Mouse (Mus musculus) heart, embryonic 16.5 days (tissue): Measurements from ENCODE around the gene Vmn1r104. TPM values are rescaled to one million over a fixed set of nuclear protein-coding genes. Genes with fewer than 3 reads are reported as not detected.
"Not testable (repeated sequence)": the region's sequence is repeated elsewhere in the genome, so short reads cannot be mapped to it uniquely, and the experiment has no call there.

Source experiments
- ATAC-seq: fragments of 200-750 bp; cut with Nextera tagmentation; replicated peaks from 2 replicates; pipeline ENCODE4 v1.8.0; 2017; ENCODE audit warnings: moderate number of reproducible peaks; ENCODE audit not compliant: insufficient read depth, low FRiP score; ENCODE audit errors: extremely low read depth
- H3K27ac ChIP-seq: fragments of 300-500 bp; sonication (generic); 2 replicates; pipeline ENCODE4 v1.5.1; 2014; ENCODE audit warnings: mild to moderate bottlenecking, low read length, control low read depth, moderate library complexity
- H3K27me3 ChIP-seq: fragments of 300-500 bp; sonication (generic); 2 replicates; pipeline ENCODE4 v1.6.1; 2014; ENCODE audit warnings: low read length, mixed read lengths; ENCODE audit not compliant: control insufficient read depth, insufficient read depth
- H3K36me3 ChIP-seq: fragments of 300-500 bp; sonication (generic); 2 replicates; pipeline ENCODE4 v1.6.1; 2014; ENCODE audit not compliant: control insufficient read depth, insufficient read depth
- H3K4me1 ChIP-seq: fragments of 300-500 bp; sonication (generic); 2 replicates; pipeline ENCODE4 v1.6.1; 2014; ENCODE audit warnings: low read length, mixed read lengths; ENCODE audit not compliant: control insufficient read depth, insufficient read depth
- H3K4me2 ChIP-seq: fragments of 300-500 bp; sonication (generic); 2 replicates; pipeline ENCODE4 v1.6.1; 2014; ENCODE audit warnings: low read depth, mild to moderate bottlenecking, control low read depth, low read length
- H3K4me3 ChIP-seq: fragments of 300-500 bp; sonication (generic); 2 replicates; pipeline ENCODE4 v1.5.1; 2014; ENCODE audit warnings: mild to moderate bottlenecking, control low read depth, low read length
- H3K9ac ChIP-seq: fragments of 300-500 bp; sonication (generic); 2 replicates; pipeline ENCODE4 v1.6.1; 2014; ENCODE audit warnings: low read length, control low read depth
- H3K9me3 ChIP-seq: fragments of 300-500 bp; sonication (generic); replicated peaks from 2 replicates; pipeline ENCODE4 v1.6.1; 2016; ENCODE audit warnings: low read length; ENCODE audit not compliant: control insufficient read depth
- WGBS: fragments of 180-500 bp; shearing (Covaris S2); extraction: QIAGEN DNeasy Blood & Tissue Kit; methylation state at CpG from one replicate; pipeline ENCODE4 v1.1.7; 2014; 5-methylcytosine and 5-hydroxymethylcytosine counted together
- polyA plus RNA-seq: library from polyadenylated mRNA; unstranded; fragments of >200 nt; fragmentation: Nextera tagmentation; extraction: Ambion mirVana; gene quantifications from 2 replicates; pipeline ENCODE4 v1.2.1, GENCODE M21; 2015

The Vmn1r104 gene
- polyA plus RNA-seq = not detected in 2 replicates

DNA sequence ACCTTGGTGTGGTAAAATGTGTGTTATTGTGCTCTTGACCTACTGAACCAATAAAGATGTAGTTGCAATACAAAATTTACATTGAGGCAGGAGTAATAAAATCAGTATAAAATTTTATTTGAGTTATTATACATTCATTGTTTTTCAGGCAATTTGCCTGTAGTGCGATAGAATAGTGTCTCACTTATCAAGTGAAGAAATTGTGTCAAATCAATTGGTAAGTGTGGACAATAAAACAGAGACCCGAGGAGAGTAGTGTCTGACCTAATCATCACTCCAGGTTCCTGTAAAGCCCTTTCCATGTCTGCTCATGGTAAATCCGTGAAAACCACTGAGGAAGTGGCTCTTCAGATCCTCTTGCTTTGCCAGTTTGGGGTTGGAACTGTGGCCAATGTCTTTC, at the start of gene Vmn1r104:
Gene Vmn1r104, plus strand, starts transcription at position 301 of the 400 bp plus-strand sequence.
- H3K9me3 ChIP-seq, H3K4me3 ChIP-seq, ATAC-seq, H3K27ac ChIP-seq, H3K4me2 ChIP-seq, H3K36me3 ChIP-seq, H3K9ac ChIP-seq, H3K4me1 ChIP-seq, H3K27me3 ChIP-seq: not testable (repeated sequence)
- no CpG with 5 or more reads among the region's 3 CpGs for WGBS

GRCm38 (mm10) chr7:20510434-20510833, 23.2 kb upstream of the Vmn1r104 start, which contains the start of gene Vmn1r103:
TSS of gene Vmn1r103 (minus strand) at chr7:20510534.
- H3K4me2 ChIP-seq, H3K36me3 ChIP-seq, H3K4me1 ChIP-seq, H3K9ac ChIP-seq, ATAC-seq, H3K9me3 ChIP-seq, H3K27me3 ChIP-seq, H3K4me3 ChIP-seq, H3K27ac ChIP-seq: not testable (repeated sequence)
- WGBS = no CpG with 5 or more reads among the region's 3 CpGs

- H3K27me3 ChIP-seq, H3K9me3 ChIP-seq, H3K9ac ChIP-seq, H3K27ac ChIP-seq, H3K4me2 ChIP-seq, H3K4me1 ChIP-seq, ATAC-seq, H3K4me3 ChIP-seq, H3K36me3 ChIP-seq: not testable (repeated sequence)
- no CpG with 5 or more reads among the region's 1 CpGs for WGBS
These were observed 12.0 kb downstream of the Vmn1r104 start, which contains the start of gene Gm5726 for GRCm38 (mm10) chr7:20545657-20546056. TSS of gene Gm5726 (minus strand) at chr7:20545757.

- not testable (repeated sequence) for H3K27me3 ChIP-seq, H3K4me1 ChIP-seq, H3K4me3 ChIP-seq, H3K9ac ChIP-seq, H3K36me3 ChIP-seq, ATAC-seq, H3K27ac ChIP-seq, H3K4me2 ChIP-seq, H3K9me3 ChIP-seq
- WGBS = no CpG with 5 or more reads among the region's 3 CpGs
These were observed 42.5 kb downstream of the Vmn1r104 start, which contains the start of gene Gm4141 for GRCm38 (mm10) chr7:20576141-20576540. TSS of gene Gm4141 (minus strand) at chr7:20576241.

Other genes with a start within 250 kb of the Vmn1r104 start
- not detected in 2 replicates for gene Gm4133, start 199.8 kb upstream of the Vmn1r104 start, polyA plus RNA-seq
- gene Gm5728, start 158.4 kb upstream of the Vmn1r104 start, polyA plus RNA-seq = not detected in 2 replicates
- gene Vmn1r100, start 115.9 kb upstream of the Vmn1r104 start, polyA plus RNA-seq = not detected in 2 replicates
- not detected in 2 replicates for gene Vmn1r101, start 91.2 kb upstream of the Vmn1r104 start, polyA plus RNA-seq
- not detected in 2 replicates for gene Gm10670, start 58.9 kb upstream of the Vmn1r104 start, polyA plus RNA-seq
- not detected in 2 replicates for gene Vmn1r103, start 23.3 kb upstream of the Vmn1r104 start, polyA plus RNA-seq
- gene Gm5726, start 11.9 kb downstream of the Vmn1r104 start, polyA plus RNA-seq = not detected in 2 replicates
- gene Gm4141, start 42.4 kb downstream of the Vmn1r104 start, polyA plus RNA-seq = not detected in 2 replicates
- not detected in 2 replicates for gene Gm4513, start 65.2 kb downstream of the Vmn1r104 start, polyA plus RNA-seq
- not detected in 2 replicates for gene Vmn1r107, start 135.1 kb downstream of the Vmn1r104 start, polyA plus RNA-seq
- gene Vmn1r111, start 169.4 kb downstream of the Vmn1r104 start, polyA plus RNA-seq = not detected in 2 replicates
- gene Gm10668, start 196.8 kb downstream of the Vmn1r104 start, polyA plus RNA-seq = not detected in 2 replicates
- gene Vmn1r112, start 237.3 kb downstream of the Vmn1r104 start, polyA plus RNA-seq = not detected in 2 replicates